Mouse (Mus musculus): ENCODE measurements around the gene A1cf.

GRCm38 (mm10) chr19:31954696-31955095 is 86.1 kb downstream of the A1cf start:
- no peak for TF ChIP-seq CHD2 (IDR thresholded peaks at IDR 0.05; ENCODE audit: low read depth, low read length)
- no peak for TF ChIP-seq HCFC1 (IDR thresholded peaks at IDR 0.05; ENCODE audit: borderline replicate concordance, insufficient read depth, low read length)
